Mouse (Mus musculus) cerebellum, adult 2 months (tissue): ENCODE data around the gene Krt75.

Source experiments
- CTCF ChIP-seq: fragments of 200-500 bp; IDR thresholded peaks from 2 replicates; pipeline ENCODE4 v1.5.1; 2011; ENCODE audit warnings: low read depth, mild to moderate bottlenecking, control low read depth, low read length, moderate library complexity, borderline replicate concordance; ENCODE audit not compliant: insufficient read depth
- POLR2A ChIP-seq: fragments of 200-500 bp; IDR thresholded peaks from 2 replicates; pipeline ENCODE4 v1.6.1; 2011; ENCODE audit warnings: low read length, control low read depth, borderline replicate concordance; ENCODE audit not compliant: insufficient read depth

DNA sequence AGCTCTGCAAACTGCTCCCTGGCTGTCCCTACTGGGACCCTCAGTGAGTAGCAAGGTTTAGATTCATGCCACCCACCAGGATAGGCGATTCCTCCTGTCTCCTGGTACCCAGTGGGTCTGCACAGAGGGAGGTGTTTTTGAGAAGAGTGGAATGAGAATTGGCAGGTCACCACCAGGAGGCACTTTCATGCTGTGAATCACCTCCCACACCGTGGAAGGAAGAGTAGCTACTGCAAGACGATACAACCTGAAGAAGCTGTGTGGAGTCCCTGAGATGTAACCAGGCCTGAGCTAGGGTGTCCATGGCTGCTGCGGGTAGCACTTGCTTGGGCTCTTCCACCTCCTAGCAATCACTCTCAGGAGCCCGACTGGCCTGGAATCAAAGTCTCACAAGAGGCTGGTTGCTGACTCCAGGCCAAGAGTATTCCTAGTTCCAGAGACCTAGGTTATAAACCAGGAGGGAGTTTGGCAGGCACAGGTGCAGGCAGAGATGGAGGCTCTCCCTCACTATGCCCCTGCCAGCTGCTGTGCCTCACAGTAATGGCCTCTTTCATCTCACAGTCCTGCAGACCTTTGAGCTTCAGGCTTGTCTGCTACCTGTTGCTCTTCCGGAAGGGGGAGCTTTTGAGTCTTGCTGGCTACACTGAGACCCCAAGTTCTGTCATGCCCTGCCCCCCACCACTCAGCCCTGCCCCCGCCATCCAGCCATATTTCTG, 35.7 kb downstream of the Krt75 start:
- no peak for TF ChIP-seq CTCF
- TF ChIP-seq POLR2A = no peak
